Mouse (Mus musculus) C2C12 (cell line): ENCODE results near the gene Jmjd4.

Source experiments
- CEBPB ChIP-seq: IDR thresholded peaks from one replicate; pipeline ENCODE4 v1.6.1; 2011; ENCODE audit warnings: low read depth, mild to moderate bottlenecking, control low read depth, moderate library complexity
- CTCF ChIP-seq: IDR thresholded peaks from one replicate; pipeline ENCODE4 v1.5.1; 2011; ENCODE audit not compliant: control insufficient read depth, insufficient read depth, insufficient read length
- FOSL1 ChIP-seq: IDR thresholded peaks from one replicate; pipeline ENCODE4 v1.8.0; 2011; ENCODE audit warnings: mild to moderate bottlenecking, low read length; ENCODE audit not compliant: poor library complexity, insufficient read depth, severe bottlenecking
- MAX ChIP-seq: IDR thresholded peaks from one replicate; pipeline ENCODE4 v1.6.1; 2011; ENCODE audit warnings: mild to moderate bottlenecking, control low read depth
- MYOD1 ChIP-seq: IDR thresholded peaks from one replicate; pipeline ENCODE4 v1.6.1; 2011; ENCODE audit warnings: low read depth; ENCODE audit not compliant: control insufficient read depth, insufficient read length
- MYOG ChIP-seq: IDR thresholded peaks from one replicate; pipeline ENCODE4 v1.6.1; 2011; ENCODE audit not compliant: control insufficient read depth, insufficient read length; ENCODE audit errors: extremely low read depth
- USF1 ChIP-seq: IDR thresholded peaks from one replicate; pipeline ENCODE4 v1.6.1; 2011; ENCODE audit warnings: low read depth, mild to moderate bottlenecking, control low read depth, moderate library complexity

GRCm38 (mm10) chr11:59496672-59497310 is 46.9 kb downstream of the Jmjd4 start:
- TF ChIP-seq USF1: no peak
- TF ChIP-seq CTCF: no peak
- TF ChIP-seq MYOD1: no peak
- no peak for TF ChIP-seq MAX
- no peak for TF ChIP-seq MYOG
- TF ChIP-seq CEBPB: no peak
- no peak for TF ChIP-seq FOSL1
